Mouse (Mus musculus) midbrain, embryonic 16.5 days (tissue): ENCODE measurements around the gene Dbn1. TPM values are rescaled to one million over a fixed set of nuclear protein-coding genes. Genes with fewer than 3 reads are reported as not detected.

ENCODE experiments used
- ATAC-seq: fragments of 200-750 bp; cut with Nextera tagmentation; 2 replicates; pipeline ENCODE4 v1.8.0; 2017; ENCODE audit warnings: moderate TSS enrichment
- H3K27ac ChIP-seq: fragments of 300-500 bp; sonication (generic); 2 replicates; pipeline ENCODE4 v1.5.1; 2014; ENCODE audit warnings: mild to moderate bottlenecking, low read length, mixed read lengths
- H3K27me3 ChIP-seq: fragments of 300-500 bp; sonication (generic); 2 replicates; pipeline ENCODE4 v1.6.1; 2014; ENCODE audit warnings: low read depth, low read length, mixed read lengths; ENCODE audit not compliant: control insufficient read depth, insufficient read depth
- H3K36me3 ChIP-seq: fragments of 300-500 bp; sonication (generic); 2 replicates; pipeline ENCODE4 v1.6.1; 2014; ENCODE audit warnings: mild to moderate bottlenecking, low read length, moderate library complexity, mixed read lengths; ENCODE audit not compliant: control insufficient read depth, insufficient read depth
- H3K4me1 ChIP-seq: fragments of 300-500 bp; sonication (generic); 2 replicates; pipeline ENCODE4 v1.6.1; 2014; ENCODE audit warnings: mild to moderate bottlenecking, low read length, mixed read lengths; ENCODE audit not compliant: control insufficient read depth, insufficient read depth
- H3K4me2 ChIP-seq: fragments of 300-500 bp; sonication (generic); 2 replicates; pipeline ENCODE4 v1.6.1; 2014; ENCODE audit warnings: mild to moderate bottlenecking, low read length, mixed read lengths
- H3K4me3 ChIP-seq: fragments of 300-500 bp; sonication (generic); 2 replicates; pipeline ENCODE4 v1.5.1; 2014; ENCODE audit warnings: low read depth, mild to moderate bottlenecking, low read length, moderate library complexity, mixed read lengths
- H3K9ac ChIP-seq: fragments of 300-500 bp; sonication (generic); 2 replicates; pipeline ENCODE4 v1.6.1; 2014; ENCODE audit warnings: low read depth, low read length, mixed read lengths
- H3K9me3 ChIP-seq: fragments of 300-500 bp; sonication (generic); replicated peaks from 2 replicates; pipeline ENCODE4 v1.6.1; 2014; ENCODE audit warnings: mild to moderate bottlenecking, low read length, mixed read lengths; ENCODE audit not compliant: control insufficient read depth, poor library complexity, severe bottlenecking
- WGBS: fragments of 180-500 bp; shearing (Covaris S2); extraction: QIAGEN DNeasy Blood & Tissue Kit; methylation state at CpG from one replicate; pipeline ENCODE4 v1.1.7; 2014; 5-methylcytosine and 5-hydroxymethylcytosine counted together
- polyA plus RNA-seq: library from polyadenylated mRNA; unstranded; fragments of >200 nt; fragmentation: Nextera tagmentation; extraction: Ambion mirVana; gene quantifications from 2 replicates; pipeline ENCODE4 v1.2.1, GENCODE M21; 2015

Dbn1 gene
- polyA plus RNA-seq, 1 experiment from 2014 or later, result 617 TPM

GRCm38 (mm10) chr13:55502405-55502804 lies 14.5 kb upstream of the Dbn1 start:
- Histone ChIP-seq H3K4me2 (no peak overlapping the region), H3K9ac (no peak overlapping the region), H3K27me3 (no peaks in the 10 kb centered on the region), H3K9me3 (no peaks in the 10 kb centered on the region), H3K4me3 (no peak overlapping the region), H3K4me1 (no peaks in the 10 kb centered on the region), H3K36me3 (peaks cover 29% of the 10 kb centered on the region), H3K27ac (no peak overlapping the region)
- no peak for ATAC-seq
- WGBS, result 88% methylated on average over 8 of the region's 8 CpGs

- Histone ChIP-seq H3K9ac (no peak overlapping the region), H3K36me3 (peaks cover 18% of the 10 kb centered on the region), H3K9me3 (no peaks in the 10 kb centered on the region), H3K27me3 (no peaks in the 10 kb centered on the region), H3K4me3 (no peak overlapping the region), H3K4me1 (peaks cover 11% of the 10 kb centered on the region), H3K27ac (no peak overlapping the region), H3K4me2 (no peak overlapping the region)
- 84% methylated on average over 10 of the region's 10 CpGs for WGBS
- ATAC-seq, result no peak
Observed at GRCm38 (mm10) chr13:55500575-55500974, 12.7 kb upstream of the Dbn1 start.

GRCm38 (mm10) chr13:55498906-55499305 lies 11.0 kb upstream of the Dbn1 start:
- Histone ChIP-seq H3K9ac (no peak overlapping the region), H3K27ac (no peak overlapping the region), H3K27me3 (no peaks in the 10 kb centered on the region), H3K36me3 (peaks cover 13% of the 10 kb centered on the region), H3K4me1 (peaks cover 22% of the 10 kb centered on the region), H3K4me2 (no peak overlapping the region), H3K4me3 (no peak overlapping the region), H3K9me3 (no peaks in the 10 kb centered on the region)
- ATAC-seq, result no peak
- 52% methylated on average over 11 of the region's 11 CpGs for WGBS

GRCm38 (mm10) chr13:55496661-55497060 lies 8.8 kb upstream of the Dbn1 start:
- no peaks in the 10 kb centered on the region for H3K27me3 ChIP-seq
- H3K36me3 ChIP-seq, result 0 out of 2 replicates have a peak, but pooled peaks cover 3% of the 10 kb centered on the region
- H3K4me2 ChIP-seq, result no peak overlapping the region
- peaks cover 22% of the 10 kb centered on the region for H3K4me1 ChIP-seq
- no peak for ATAC-seq
- H3K4me3 ChIP-seq, result no peak overlapping the region
- WGBS, result 90% methylated on average over 6 of the region's 6 CpGs
- no peak overlapping the region; the same call in 1 of the 2 replicates for H3K27ac ChIP-seq
- H3K9me3 ChIP-seq, result no peaks in the 10 kb centered on the region
- no peak overlapping the region for H3K9ac ChIP-seq

- Histone ChIP-seq H3K4me1 (peaks cover 22% of the 10 kb centered on the region), H3K4me2 (no peak overlapping the region), H3K27ac (peak overlapping the region; percentile 39; the same call in 1 of the 2 replicates), H3K9me3 (no peaks in the 10 kb centered on the region), H3K27me3 (no peaks in the 10 kb centered on the region), H3K36me3 (0 out of 2 replicates have a peak, but pooled peaks cover 3% of the 10 kb centered on the region), H3K9ac (no peak overlapping the region), H3K4me3 (no peak overlapping the region)
- no peak for ATAC-seq
- 14% methylated on average over 4 of the region's 4 CpGs for WGBS
Observed at GRCm38 (mm10) chr13:55495702-55496101, 7.8 kb upstream of the Dbn1 start.

GRCm38 (mm10) chr13:55494883-55495621 lies 7.1 kb upstream of the Dbn1 start:
- H3K27me3 ChIP-seq, result no peaks in the 10 kb centered on the region
- H3K4me3 ChIP-seq, result no peak overlapping the region
- 0 out of 2 replicates have a peak, but pooled peaks have one; percentile 21 for ATAC-seq
- WGBS, result 10% methylated on average over 18 of the region's 18 CpGs
- no peak overlapping the region for H3K9ac ChIP-seq
- no peak overlapping the region for H3K4me2 ChIP-seq
- 0 out of 2 replicates have a peak, but pooled peaks cover 3% of the 10 kb centered on the region for H3K36me3 ChIP-seq
- H3K9me3 ChIP-seq, result no peaks in the 10 kb centered on the region
- H3K4me1 ChIP-seq, result peaks cover 22% of the 10 kb centered on the region
- H3K27ac ChIP-seq, result peak overlapping the region; percentile 35; the same call in 1 of the 2 replicates

- Histone ChIP-seq H3K4me1 (peaks cover 22% of the 10 kb centered on the region), H3K9ac (no peak overlapping the region), H3K4me2 (no peak overlapping the region), H3K9me3 (no peaks in the 10 kb centered on the region), H3K27me3 (no peaks in the 10 kb centered on the region), H3K36me3 (no peaks in the 10 kb centered on the region), H3K4me3 (no peak overlapping the region), H3K27ac (no peak overlapping the region)
- 21% methylated on average over 2 of the region's 2 CpGs for WGBS
- no peak for ATAC-seq
Observed at GRCm38 (mm10) chr13:55494257-55494656, 6.3 kb upstream of the Dbn1 start.

GRCm38 (mm10) chr13:55486916-55487577 lies 864 bp downstream of the Dbn1 start:
- ATAC-seq, result peak; percentile 55
- Histone ChIP-seq H3K4me1 (peaks cover 43% of the 10 kb centered on the region), H3K4me3 (peak overlapping the region; percentile 83), H3K27ac (peak overlapping the region; percentile 100), H3K36me3 (peaks cover 5% of the 10 kb centered on the region), H3K4me2 (peak overlapping the region; percentile 99), H3K27me3 (no peaks in the 10 kb centered on the region), H3K9me3 (no peaks in the 10 kb centered on the region), H3K9ac (peak overlapping the region; percentile 100)
- under 1% methylated on average over 29 of the region's 29 CpGs for WGBS
